ENCODE assay signal across 30 mouse cellular contexts in the genomic region with DNA sequence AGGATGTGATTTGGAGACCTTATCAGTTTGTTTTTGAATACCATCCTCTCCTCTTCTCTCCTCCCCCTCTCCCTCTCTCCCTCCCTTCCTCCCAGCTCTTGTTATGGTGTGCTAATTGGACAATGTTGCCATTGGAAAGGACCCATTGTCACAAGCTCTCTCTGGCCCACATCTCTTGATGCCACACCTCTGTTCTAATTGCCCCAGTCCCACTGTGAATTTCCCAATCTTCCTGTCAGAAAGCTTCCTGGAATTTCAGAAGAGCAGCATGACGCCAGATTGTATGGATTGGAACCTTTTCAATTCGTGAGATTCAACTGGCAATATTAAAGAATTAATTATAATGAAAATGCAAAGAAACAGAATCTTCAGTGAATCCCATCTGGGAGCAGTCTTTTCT.
DNase-seq lines count a peak whose midpoint lies in the region; ATAC-seq and TF ChIP-seq lines count a peak whose summit lies in the region.
"Had no signal": no experiment of that assay in that cellular context is flagged by ENCODE, and none has a peak within 500 bp of the region (broad histone marks: within the 10 kb centered on the region; RNA-seq: fewer than 3 reads in every experiment).

No protein-coding gene starts in this region.

- 33% methylated on average over 2 of the region's 2 CpGs for WGBS in forebrain, embryonic 13.5 days
- WGBS in forebrain, embryonic 10.5 days: 70% methylated on average over 2 of the region's 2 CpGs
- WGBS in forebrain, embryonic 15.5 days: 19% methylated on average over 2 of the region's 2 CpGs
- 76% methylated on average over 2 of the region's 2 CpGs for WGBS in hindbrain, embryonic 11.5 days
- WGBS in hindbrain, postnatal 0 days: 55% methylated on average over 2 of the region's 2 CpGs
- 86% methylated on average over 2 of the region's 2 CpGs for WGBS in thymus, adult 2 months

- no peaks in the 10 kb centered on the region for H3K4me1 ChIP-seq in forebrain, embryonic 13.5 days
- peaks cover 8% of the 10 kb centered on the region for H3K4me1 ChIP-seq in forebrain, embryonic 10.5 days
- H3K4me1 ChIP-seq in forebrain, embryonic 15.5 days: peaks cover 3% of the 10 kb centered on the region; the same call in 1 of the 2 replicates
- H3K4me1 ChIP-seq in hindbrain, embryonic 11.5 days (replicated peaks; ENCODE audit: control insufficient read depth, insufficient read depth, low read length): no peaks in the 10 kb centered on the region
- no peaks in the 10 kb centered on the region for H3K4me1 ChIP-seq in hindbrain, postnatal 0 days (ENCODE audit: insufficient read depth, low read length)
- H3K4me1 ChIP-seq in thymus, adult 2 months (replicated peaks; ENCODE audit: control insufficient read depth, insufficient read depth, low read length): no peaks in the 10 kb centered on the region
- H3K4me1 ChIP-seq: embryonic facial prominence, embryonic 12.5 days; embryonic facial prominence, embryonic 15.5 days; heart, embryonic 12.5 days; heart, embryonic 15.5 days; hindbrain, embryonic 13.5 days had no signal

- TF ChIP-seq CTCF in hindbrain, postnatal 0 days (IDR thresholded peaks at IDR 0.05; ENCODE audit: low read depth): no peak
- no peak for TF ChIP-seq CTCF in thymus, adult 2 months (IDR thresholded peaks at IDR 0.05; ENCODE audit: borderline replicate concordance, control insufficient read depth, extremely low read depth, insufficient read depth, low read length, poor library complexity)

- H3K4me2 ChIP-seq in forebrain, embryonic 13.5 days: no peak overlapping the region
- no peak overlapping the region for H3K4me2 ChIP-seq in forebrain, embryonic 15.5 days (replicated peaks)
- no peak overlapping the region for H3K4me2 ChIP-seq in hindbrain, embryonic 11.5 days (replicated peaks; ENCODE audit: low read depth, low read length)
- H3K4me2 ChIP-seq in hindbrain, postnatal 0 days (ENCODE audit: low read depth, low read length): no peak overlapping the region
- H3K4me2 ChIP-seq: embryonic facial prominence, embryonic 12.5 days; embryonic facial prominence, embryonic 15.5 days; heart, embryonic 12.5 days; heart, embryonic 15.5 days; hindbrain, embryonic 13.5 days had no signal

- H3K27me3 ChIP-seq in forebrain, embryonic 13.5 days: no peaks in the 10 kb centered on the region
- H3K27me3 ChIP-seq in forebrain, embryonic 10.5 days (ENCODE audit: poor library complexity, severe bottlenecking): peaks cover 7% of the 10 kb centered on the region; the same call in 1 of the 2 replicates
- H3K27me3 ChIP-seq in forebrain, embryonic 15.5 days: no peaks in the 10 kb centered on the region
- H3K27me3 ChIP-seq in hindbrain, embryonic 11.5 days (ENCODE audit: control insufficient read depth, insufficient read depth, low read length): no peaks in the 10 kb centered on the region
- no peaks in the 10 kb centered on the region for H3K27me3 ChIP-seq in hindbrain, postnatal 0 days (ENCODE audit: insufficient read depth, low read length)
- no peaks in the 10 kb centered on the region for H3K27me3 ChIP-seq in thymus, adult 2 months (ENCODE audit: control insufficient read depth, insufficient read depth, low read length)
- H3K27me3 ChIP-seq: CH12.LX; embryonic facial prominence, embryonic 12.5 days; embryonic facial prominence, embryonic 15.5 days; heart, embryonic 12.5 days; heart, embryonic 15.5 days; hindbrain, embryonic 13.5 days had no signal

- no peak overlapping the region for H3K4me3 ChIP-seq in forebrain, embryonic 13.5 days
- H3K4me3 ChIP-seq in forebrain, embryonic 10.5 days: no peak overlapping the region
- H3K4me3 ChIP-seq in forebrain, embryonic 15.5 days: no peak overlapping the region
- H3K4me3 ChIP-seq in hindbrain, embryonic 11.5 days (ENCODE audit: low read depth, low read length): no peak overlapping the region
- H3K4me3 ChIP-seq in hindbrain, postnatal 0 days (ENCODE audit: low read length): no peak overlapping the region
- no peak overlapping the region for H3K4me3 ChIP-seq in thymus, adult 2 months (ENCODE audit: control insufficient read depth, insufficient read depth, low read length)
- H3K4me3 ChIP-seq: embryonic facial prominence, embryonic 12.5 days; embryonic facial prominence, embryonic 15.5 days; gastrocnemius, adult 2 months; heart, embryonic 12.5 days; heart, embryonic 15.5 days; hindbrain, embryonic 13.5 days had no signal

- no peak overlapping the region for H3K9ac ChIP-seq in forebrain, embryonic 13.5 days
- H3K9ac ChIP-seq in forebrain, embryonic 15.5 days (replicated peaks): no peak overlapping the region
- no peak overlapping the region for H3K9ac ChIP-seq in hindbrain, embryonic 11.5 days (ENCODE audit: low read depth, low read length)
- no peak overlapping the region for H3K9ac ChIP-seq in hindbrain, postnatal 0 days (replicated peaks; ENCODE audit: low read length)
- H3K9ac ChIP-seq: embryonic facial prominence, embryonic 12.5 days; embryonic facial prominence, embryonic 15.5 days; heart, embryonic 12.5 days; heart, embryonic 15.5 days; hindbrain, embryonic 13.5 days had no signal

- no peak for DNase-seq in forebrain, embryonic 10.5 days (ENCODE audit: extremely low spot score, low spot score)
- DNase-seq in gonadal fat pad, adult 2 months (ENCODE audit: low read depth): peak; percentile 3
- no peak for DNase-seq in hindbrain, embryonic 11.5 days (ENCODE audit: low spot score)
- no peak for DNase-seq in hindbrain, postnatal 0 days (ENCODE audit: low spot score)
- no peak for DNase-seq in thymus, adult 2 months
- DNase-seq: adrenal gland, adult 2 months; adrenal gland, postnatal 14 days; B cell, adult 2 months; cerebellum, adult 11-12 months; cerebellum, adult 8-10 months; cerebellum, postnatal 10 days; gastrocnemius, adult 2 months; gastrocnemius, postnatal 14 days; heart, adult 18-20 months; heart, postnatal 10 days; heart, postnatal 36 days; kidney, adult 18-20 months; kidney, adult 9 months had no signal

- H3K36me3 ChIP-seq in forebrain, embryonic 13.5 days (ENCODE audit: poor library complexity, severe bottlenecking): no peaks in the 10 kb centered on the region
- H3K36me3 ChIP-seq in forebrain, embryonic 10.5 days (replicated peaks): no peaks in the 10 kb centered on the region
- H3K36me3 ChIP-seq in forebrain, embryonic 15.5 days: no peaks in the 10 kb centered on the region
- no peaks in the 10 kb centered on the region for H3K36me3 ChIP-seq in hindbrain, embryonic 11.5 days (ENCODE audit: control insufficient read depth, insufficient read depth, low read length)
- no peaks in the 10 kb centered on the region for H3K36me3 ChIP-seq in hindbrain, postnatal 0 days (ENCODE audit: insufficient read depth, low read length)
- H3K36me3 ChIP-seq in thymus, adult 2 months (ENCODE audit: control insufficient read depth, insufficient read depth, low read length): no peaks in the 10 kb centered on the region
- H3K36me3 ChIP-seq: embryonic facial prominence, embryonic 12.5 days; embryonic facial prominence, embryonic 15.5 days; G1E; heart, embryonic 12.5 days; heart, embryonic 15.5 days; hindbrain, embryonic 13.5 days had no signal

- peak overlapping the region; percentile 31; the same call in 1 of the 2 replicates for H3K27ac ChIP-seq in forebrain, embryonic 13.5 days
- no peak overlapping the region for H3K27ac ChIP-seq in forebrain, embryonic 10.5 days
- H3K27ac ChIP-seq in forebrain, embryonic 15.5 days (replicated peaks): peak overlapping the region; percentile 78
- H3K27ac ChIP-seq in hindbrain, embryonic 11.5 days (ENCODE audit: low read depth, low read length): no peak overlapping the region
- H3K27ac ChIP-seq in hindbrain, postnatal 0 days: no peak overlapping the region
- H3K27ac ChIP-seq in thymus, adult 2 months (ENCODE audit: control insufficient read depth, insufficient read depth, low read length): no peak overlapping the region
- H3K27ac ChIP-seq: embryonic facial prominence, embryonic 12.5 days; embryonic facial prominence, embryonic 15.5 days; gastrocnemius, adult 2 months; heart, embryonic 15.5 days; hindbrain, embryonic 13.5 days had no signal

- TF ChIP-seq POLR2A in thymus, adult 2 months (IDR thresholded peaks at IDR 0.05; ENCODE audit: control insufficient read depth, extremely low read depth, insufficient read depth, low read length, poor library complexity): no peak

- ATAC-seq in forebrain, embryonic 13.5 days: peak; percentile 85
- ATAC-seq in forebrain, embryonic 15.5 days (replicated peaks): peak; percentile 83
- ATAC-seq in hindbrain, embryonic 11.5 days (ENCODE audit: low FRiP score): no peak
- no peak for ATAC-seq in hindbrain, postnatal 0 days
- ATAC-seq: hindbrain, embryonic 16.5 days; inflammation-experienced regulatory T-cells, adult 6 months; intestine, embryonic 16.5 days had no signal

- no peaks in the 10 kb centered on the region for H3K9me3 ChIP-seq in forebrain, embryonic 13.5 days (replicated peaks)
- H3K9me3 ChIP-seq in forebrain, embryonic 10.5 days: no peaks in the 10 kb centered on the region
- H3K9me3 ChIP-seq in forebrain, embryonic 15.5 days: no peaks in the 10 kb centered on the region
- H3K9me3 ChIP-seq in hindbrain, embryonic 11.5 days (ENCODE audit: control insufficient read depth, low read length): no peaks in the 10 kb centered on the region
- no peaks in the 10 kb centered on the region for H3K9me3 ChIP-seq in hindbrain, postnatal 0 days (ENCODE audit: low read length)
- H3K9me3 ChIP-seq: embryonic facial prominence, embryonic 12.5 days; embryonic facial prominence, embryonic 15.5 days; G1E; heart, embryonic 12.5 days; heart, embryonic 15.5 days; hindbrain, embryonic 13.5 days had no signal

Comparison
In these comparisons a context has a peak if more than half of its experiments do, and no peak if none do; other contexts are left out.
1. H3K27ac ChIP-seq: peak in forebrain, embryonic 13.5 days (single experiment) and forebrain, embryonic 15.5 days (single experiment); none in forebrain, embryonic 10.5 days (single experiment), hindbrain, embryonic 11.5 days (single experiment), hindbrain, postnatal 0 days (single experiment) and thymus, adult 2 months (single experiment).
2. ATAC-seq: peak in forebrain, embryonic 13.5 days (single experiment) and forebrain, embryonic 15.5 days (single experiment); none in hindbrain, embryonic 11.5 days (single experiment) and hindbrain, postnatal 0 days (single experiment).